In genomic region chr19:9911314-9911754, GRCm38 (mm10) we compare ENCODE assay signal across 8 mouse cellular contexts. TPM values are rescaled to one million over a fixed set of nuclear protein-coding genes. Genes with fewer than 3 reads are reported as not detected.
DNase-seq lines count a peak whose midpoint lies in the region; ATAC-seq and TF ChIP-seq lines count a peak whose summit lies in the region.

No protein-coding gene starts in this region.

- no peak overlapping the region for H3K9ac ChIP-seq in hindbrain, embryonic 11.5 days (ENCODE audit: low read depth, low read length)
- no peak overlapping the region for H3K9ac ChIP-seq in limb, embryonic 11.5 days (ENCODE audit: low read length)
- H3K9ac ChIP-seq in midbrain, embryonic 11.5 days (ENCODE audit: low read length) = no peak overlapping the region

- TF ChIP-seq POLR2A in thymus, adult 2 months (IDR thresholded peaks at IDR 0.05; ENCODE audit: control insufficient read depth, extremely low read depth, insufficient read depth, low read length, poor library complexity) = no peak

- H3K4me2 ChIP-seq in hindbrain, embryonic 11.5 days (replicated peaks; ENCODE audit: low read depth, low read length) = no peak overlapping the region
- H3K4me2 ChIP-seq in limb, embryonic 11.5 days (ENCODE audit: low read depth, severe bottlenecking) = no peak overlapping the region
- no peak overlapping the region for H3K4me2 ChIP-seq in midbrain, embryonic 11.5 days

- WGBS in hindbrain, embryonic 11.5 days = 19% methylated on average over 6 of the region's 6 CpGs
- WGBS in limb, embryonic 11.5 days = 23% methylated on average over 6 of the region's 6 CpGs
- 16% methylated on average over 6 of the region's 6 CpGs for WGBS in midbrain, embryonic 11.5 days
- WGBS in thymus, adult 2 months = 21% methylated on average over 6 of the region's 6 CpGs

- no peaks in the 10 kb centered on the region for H3K36me3 ChIP-seq in hindbrain, embryonic 11.5 days (ENCODE audit: control insufficient read depth, insufficient read depth, low read length)
- no peaks in the 10 kb centered on the region for H3K36me3 ChIP-seq in limb, embryonic 11.5 days (ENCODE audit: control insufficient read depth, insufficient read depth, low read length)
- H3K36me3 ChIP-seq in midbrain, embryonic 11.5 days (ENCODE audit: control insufficient read depth, insufficient read depth, low read length) = no peaks in the 10 kb centered on the region
- no peaks in the 10 kb centered on the region for H3K36me3 ChIP-seq in thymus, adult 2 months (ENCODE audit: control insufficient read depth, insufficient read depth, low read length)

- DNase-seq in adrenal gland, postnatal 36 days = peak; percentile 31 to 55
- no peak for DNase-seq in adrenal gland, adult 8-10 months
- DNase-seq in MEL-GATA-1-ER (ENCODE audit: extremely low read depth, low read depth) = peak; percentile 65
- peak; percentile 88 for DNase-seq in embryo, embryonic 11 days
- DNase-seq in hindbrain, embryonic 11.5 days (ENCODE audit: low spot score) = peak; percentile 81
- DNase-seq in limb, embryonic 11.5 days (ENCODE audit: low spot score) = peak; percentile 66
- peak; percentile 90 for DNase-seq in midbrain, embryonic 11.5 days (ENCODE audit: low spot score, missing footprints)
- peak; percentile 52 for DNase-seq in thymus, adult 2 months

- H3K4me1 ChIP-seq in hindbrain, embryonic 11.5 days (replicated peaks; ENCODE audit: control insufficient read depth, insufficient read depth, low read length) = no peaks in the 10 kb centered on the region
- no peaks in the 10 kb centered on the region for H3K4me1 ChIP-seq in limb, embryonic 11.5 days (ENCODE audit: control insufficient read depth, insufficient read depth, low read length)
- H3K4me1 ChIP-seq in midbrain, embryonic 11.5 days (ENCODE audit: control insufficient read depth, insufficient read depth, low read length) = no peaks in the 10 kb centered on the region
- H3K4me1 ChIP-seq in thymus, adult 2 months (replicated peaks; ENCODE audit: control insufficient read depth, insufficient read depth, low read length) = peaks cover 2% of the 10 kb centered on the region

- no peak overlapping the region for H3K4me3 ChIP-seq in hindbrain, embryonic 11.5 days (ENCODE audit: low read depth, low read length)
- H3K4me3 ChIP-seq in limb, embryonic 11.5 days (ENCODE audit: low read depth, low read length) = no peak overlapping the region
- no peak overlapping the region for H3K4me3 ChIP-seq in midbrain, embryonic 11.5 days (ENCODE audit: low read depth, low read length)
- H3K4me3 ChIP-seq in thymus, adult 2 months (ENCODE audit: control insufficient read depth, insufficient read depth, low read length) = peak overlapping the region; percentile 24

- ATAC-seq in hindbrain, embryonic 11.5 days (ENCODE audit: low FRiP score) = peak; percentile 60; the same call in 1 of the 2 replicates
- no peak for ATAC-seq in limb, embryonic 11.5 days (ENCODE audit: insufficient number of reproducible peaks, low FRiP score, low TSS enrichment, low read depth)
- ATAC-seq in midbrain, embryonic 11.5 days (ENCODE audit: low FRiP score) = peak; percentile 57

- H3K9me3 ChIP-seq in hindbrain, embryonic 11.5 days (ENCODE audit: control insufficient read depth, low read length) = no peaks in the 10 kb centered on the region
- H3K9me3 ChIP-seq in limb, embryonic 11.5 days (ENCODE audit: control insufficient read depth, low read length) = no peaks in the 10 kb centered on the region
- H3K9me3 ChIP-seq in midbrain, embryonic 11.5 days (ENCODE audit: control insufficient read depth, low read length) = no peaks in the 10 kb centered on the region

- no peak overlapping the region for H3K27ac ChIP-seq in hindbrain, embryonic 11.5 days (ENCODE audit: low read depth, low read length)
- no peak overlapping the region for H3K27ac ChIP-seq in limb, embryonic 11.5 days (replicated peaks; ENCODE audit: low read depth, low read length)
- no peak overlapping the region for H3K27ac ChIP-seq in midbrain, embryonic 11.5 days (ENCODE audit: low read depth, low read length)
- peak overlapping the region; percentile 86 for H3K27ac ChIP-seq in thymus, adult 2 months (ENCODE audit: control insufficient read depth, insufficient read depth, low read length)

- H3K27me3 ChIP-seq in hindbrain, embryonic 11.5 days (ENCODE audit: control insufficient read depth, insufficient read depth, low read length) = no peaks in the 10 kb centered on the region
- no peaks in the 10 kb centered on the region for H3K27me3 ChIP-seq in limb, embryonic 11.5 days (ENCODE audit: control insufficient read depth, insufficient read depth, low read length)
- H3K27me3 ChIP-seq in midbrain, embryonic 11.5 days (ENCODE audit: control insufficient read depth, insufficient read depth, low read length) = no peaks in the 10 kb centered on the region
- no peaks in the 10 kb centered on the region for H3K27me3 ChIP-seq in thymus, adult 2 months (ENCODE audit: control insufficient read depth, insufficient read depth, low read length)

- TF ChIP-seq CTCF in thymus, adult 2 months (IDR thresholded peaks at IDR 0.05; ENCODE audit: borderline replicate concordance, control insufficient read depth, extremely low read depth, insufficient read depth, low read length, poor library complexity) = peak; percentile 41; the same call in 1 of the 2 replicates

RNA-seq across cellular contexts. Expression of gene Incenp, which starts 12.0 kb away (rescaled TPM):
- total RNA-seq in adrenal gland, postnatal 36 days (2021) = 10 to 100 TPM; 12.8 to 18.7 TPM
- 10 to 100 TPM; 13.3 to 19.8 (median 18.5) TPM for total RNA-seq in adrenal gland, adult 8-10 months (2022)
- polyA plus RNA-seq in hindbrain, embryonic 11.5 days (2014; fragmentation: Nextera tagmentation; extraction: Ambion mirVana) = 79.7 and 82.6 TPM in 2 replicates
- polyA plus RNA-seq in limb, embryonic 11.5 days (2014; fragmentation: Nextera tagmentation; extraction: Ambion mirVana) = 116 and 117 TPM in 2 replicates
- polyA plus RNA-seq in midbrain, embryonic 11.5 days (2014; fragmentation: Nextera tagmentation; extraction: Ambion mirVana) = 97.8 and 106 TPM in 2 replicates
- 88.0 and 109 TPM in 2 replicates for polyA plus RNA-seq in thymus, adult 2 months (2012; rRNA removed)
